Mouse (Mus musculus) forebrain, embryonic 11.5 days (tissue): ENCODE results near the gene Samm50. TPM values are rescaled to one million over a fixed set of nuclear protein-coding genes. Genes with fewer than 3 reads are reported as not detected.
A peak's percentile ranks its signal among the peaks of the same experiment; 100 is the strongest.

Experiments
- ATAC-seq: fragments of 200-750 bp; cut with Nextera tagmentation; replicated peaks from 2 replicates; pipeline ENCODE4 v1.8.0; 2017; ENCODE audit warnings: moderate TSS enrichment; ENCODE audit not compliant: low FRiP score
- DNase-seq: peaks from one replicate; pipeline ENCODE4 v3.0.0-alpha.2; 2017; ENCODE audit warnings: low spot score
- H3K27ac ChIP-seq: fragments of 300-500 bp; sonication (generic); 2 replicates; pipeline ENCODE4 v1.5.1; 2014; ENCODE audit warnings: low read depth, low read length
- H3K27me3 ChIP-seq: fragments of 300-500 bp; sonication (generic); 2 replicates; pipeline ENCODE4 v1.6.1; 2014; ENCODE audit warnings: mild to moderate bottlenecking, low read length, mixed read lengths; ENCODE audit not compliant: control insufficient read depth, insufficient read depth
- H3K36me3 ChIP-seq: fragments of 300-500 bp; sonication (generic); 2 replicates; pipeline ENCODE4 v1.6.1; 2014; ENCODE audit warnings: mild to moderate bottlenecking, low read length, moderate library complexity, mixed read lengths; ENCODE audit not compliant: control insufficient read depth, insufficient read depth
- H3K4me1 ChIP-seq: fragments of 300-500 bp; sonication (generic); replicated peaks from 2 replicates; pipeline ENCODE4 v1.6.1; 2014; ENCODE audit warnings: low read length, mixed read lengths; ENCODE audit not compliant: control insufficient read depth, insufficient read depth
- H3K4me2 ChIP-seq: fragments of 300-500 bp; sonication (generic); 2 replicates; pipeline ENCODE4 v1.6.1; 2014; ENCODE audit warnings: low read depth, mild to moderate bottlenecking, low read length, moderate library complexity, mixed read lengths; ENCODE audit not compliant: severe bottlenecking
- H3K4me3 ChIP-seq: fragments of 300-500 bp; sonication (generic); 2 replicates; pipeline ENCODE4 v1.5.1; 2014; ENCODE audit warnings: low read depth, low read length
- H3K9ac ChIP-seq: fragments of 300-500 bp; sonication (generic); 2 replicates; pipeline ENCODE4 v1.6.1; 2014; ENCODE audit warnings: low read length
- H3K9me3 ChIP-seq: fragments of 300-500 bp; sonication (generic); 2 replicates; pipeline ENCODE4 v1.6.1; 2016; ENCODE audit warnings: low read length, mixed read lengths; ENCODE audit not compliant: control insufficient read depth
- WGBS: fragments of 180-500 bp; shearing (Covaris S2); extraction: QIAGEN DNeasy Blood & Tissue Kit; methylation state at CpG from one replicate; pipeline ENCODE4 v1.1.7; 2014; 5-methylcytosine and 5-hydroxymethylcytosine counted together
- polyA plus RNA-seq: library from polyadenylated mRNA; unstranded; fragments of >200 nt; fragmentation: Nextera tagmentation; extraction: Ambion mirVana; gene quantifications from 2 replicates; pipeline ENCODE4 v1.2.1, GENCODE M21; 2014

Samm50 gene
- polyA plus RNA-seq, 1 experiment from 2014 or later, result 78.8 TPM

DNA sequence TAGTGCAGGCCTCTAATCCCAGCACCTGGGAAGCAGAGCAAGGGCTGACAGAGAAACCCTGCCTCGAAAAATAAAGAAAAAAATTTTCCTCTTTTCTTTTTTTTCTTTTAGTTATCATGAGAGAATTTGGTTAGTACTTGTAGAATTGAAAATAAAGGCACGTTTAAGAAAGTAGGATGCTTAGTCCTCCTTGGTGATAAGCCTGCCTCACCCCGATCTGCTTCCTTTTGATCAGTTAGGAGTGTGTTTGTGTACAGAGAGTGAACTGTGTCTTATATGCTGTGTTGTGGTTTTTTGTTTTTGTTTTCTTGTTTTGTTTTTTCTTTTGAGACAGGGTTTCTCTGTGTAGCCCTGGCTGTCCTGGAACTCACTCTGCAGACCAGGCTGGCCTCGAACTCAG lies 15.3 kb downstream of the Samm50 start:
- no peak overlapping the region for H3K4me2 ChIP-seq
- H3K4me1 ChIP-seq, result no peaks in the 10 kb centered on the region
- H3K27me3 ChIP-seq, result no peaks in the 10 kb centered on the region
- peaks cover 4% of the 10 kb centered on the region; the same call in 1 of the 2 replicates for H3K36me3 ChIP-seq
- H3K9me3 ChIP-seq, result no peaks in the 10 kb centered on the region
- H3K9ac ChIP-seq, result no peak overlapping the region
- H3K4me3 ChIP-seq, result no peak overlapping the region
- 96% methylated on average over 4 of the region's 4 CpGs for WGBS
- no peak for DNase-seq
- no peak for ATAC-seq
- no peak overlapping the region for H3K27ac ChIP-seq

- Histone ChIP-seq H3K4me1 (no peaks in the 10 kb centered on the region), H3K36me3 (peaks cover under 1% of the 10 kb centered on the region; the same call in 1 of the 2 replicates), H3K27ac (no peak overlapping the region), H3K27me3 (no peaks in the 10 kb centered on the region), H3K9me3 (no peaks in the 10 kb centered on the region), H3K4me3 (no peak overlapping the region), H3K9ac (no peak overlapping the region), H3K4me2 (no peak overlapping the region)
- WGBS, result 87% methylated on average over 11 of the region's 11 CpGs
- no peak for DNase-seq
- ATAC-seq, result no peak
Observed at GRCm38 (mm10) chr15:84209517-84210412, 17.7 kb downstream of the Samm50 start.

- Histone ChIP-seq H3K27ac (no peak overlapping the region), H3K9ac (no peak overlapping the region), H3K27me3 (no peaks in the 10 kb centered on the region), H3K9me3 (no peaks in the 10 kb centered on the region), H3K4me1 (no peaks in the 10 kb centered on the region), H3K4me3 (no peak overlapping the region), H3K36me3 (no peaks in the 10 kb centered on the region; the same call in 1 of the 2 replicates), H3K4me2 (no peak overlapping the region)
- 94% methylated on average over 13 of the region's 13 CpGs for WGBS
- no peak for ATAC-seq
- DNase-seq, result no peak
Observed at GRCm38 (mm10) chr15:84210461-84210860, 18.4 kb downstream of the Samm50 start.

GRCm38 (mm10) chr15:84210941-84211340 lies 18.9 kb downstream of the Samm50 start:
- WGBS, result 93% methylated on average over 13 of the region's 13 CpGs
- no peaks in the 10 kb centered on the region; the same call in 1 of the 2 replicates for H3K36me3 ChIP-seq
- no peak for ATAC-seq
- no peak overlapping the region for H3K4me2 ChIP-seq
- H3K4me3 ChIP-seq, result no peak overlapping the region
- H3K27ac ChIP-seq, result no peak overlapping the region
- H3K9ac ChIP-seq, result no peak overlapping the region
- no peak for DNase-seq
- H3K4me1 ChIP-seq, result no peaks in the 10 kb centered on the region
- H3K27me3 ChIP-seq, result no peaks in the 10 kb centered on the region
- no peaks in the 10 kb centered on the region for H3K9me3 ChIP-seq

DNA sequence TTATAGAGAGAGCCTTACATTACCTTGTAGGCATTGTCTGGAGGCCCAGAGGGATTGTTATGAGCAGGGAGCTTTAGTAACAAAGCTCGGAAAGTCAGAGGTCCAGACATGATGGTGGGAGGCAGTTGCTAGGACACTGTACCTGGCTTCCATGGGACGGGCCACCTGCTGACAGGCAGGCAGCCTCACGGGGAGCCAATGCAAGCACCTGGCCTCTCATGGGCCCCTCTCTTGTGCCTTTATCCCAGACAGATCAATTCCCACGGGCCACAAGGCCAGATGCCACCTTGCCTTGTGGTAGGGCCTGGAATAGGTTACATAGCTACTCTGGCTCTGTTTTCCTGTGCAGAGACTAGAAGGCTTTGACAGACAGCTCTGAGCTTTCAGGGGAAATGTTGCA lies 19.5 kb downstream of the Samm50 start:
- WGBS, result 79% methylated on average over 4 of the region's 4 CpGs
- 0 out of 2 replicates have a peak, but pooled peaks cover 2% of the 10 kb centered on the region for H3K4me1 ChIP-seq
- no peaks in the 10 kb centered on the region; the same call in 1 of the 2 replicates for H3K36me3 ChIP-seq
- no peaks in the 10 kb centered on the region for H3K27me3 ChIP-seq
- no peak overlapping the region for H3K9ac ChIP-seq
- H3K9me3 ChIP-seq, result no peaks in the 10 kb centered on the region
- H3K4me2 ChIP-seq, result no peak overlapping the region
- H3K27ac ChIP-seq, result no peak overlapping the region
- DNase-seq, result no peak
- 0 out of 2 replicates have a peak, but pooled peaks have one; percentile 7 for ATAC-seq
- no peak overlapping the region for H3K4me3 ChIP-seq

GRCm38 (mm10) chr15:84212031-84212755 lies 20.2 kb downstream of the Samm50 start:
- Histone ChIP-seq H3K9me3 (no peaks in the 10 kb centered on the region), H3K27me3 (no peaks in the 10 kb centered on the region), H3K4me3 (no peak overlapping the region), H3K27ac (no peak overlapping the region), H3K9ac (no peak overlapping the region), H3K36me3 (no peaks in the 10 kb centered on the region; the same call in 1 of the 2 replicates), H3K4me1 (0 out of 2 replicates have a peak, but pooled peaks cover 2% of the 10 kb centered on the region), H3K4me2 (no peak overlapping the region)
- ATAC-seq (peak; percentile 63), DNase-seq (peak; percentile 94)
- 53% methylated on average over 6 of the region's 6 CpGs for WGBS

- no peaks in the 10 kb centered on the region for H3K27me3 ChIP-seq
- H3K9me3 ChIP-seq, result no peaks in the 10 kb centered on the region
- no peak overlapping the region for H3K4me3 ChIP-seq
- H3K9ac ChIP-seq, result no peak overlapping the region
- no peak for DNase-seq
- H3K4me1 ChIP-seq, result 0 out of 2 replicates have a peak, but pooled peaks cover 2% of the 10 kb centered on the region
- WGBS, result 94% methylated on average over 2 of the region's 2 CpGs
- H3K4me2 ChIP-seq, result no peak overlapping the region
- H3K27ac ChIP-seq, result no peak overlapping the region
- no peaks in the 10 kb centered on the region; the same call in 1 of the 2 replicates for H3K36me3 ChIP-seq
- ATAC-seq, result no peak
Observed at GRCm38 (mm10) chr15:84212756-84213105, 20.7 kb downstream of the Samm50 start.

- H3K9me3 ChIP-seq, result no peaks in the 10 kb centered on the region
- no peak overlapping the region for H3K4me2 ChIP-seq
- H3K4me1 ChIP-seq, result 0 out of 2 replicates have a peak, but pooled peaks cover 2% of the 10 kb centered on the region
- no peak overlapping the region for H3K9ac ChIP-seq
- no peaks in the 10 kb centered on the region; the same call in 1 of the 2 replicates for H3K36me3 ChIP-seq
- H3K4me3 ChIP-seq, result no peak overlapping the region
- H3K27ac ChIP-seq, result no peak overlapping the region
- 90% methylated on average over 6 of the region's 6 CpGs for whole genome bisulfite sequencing
- ATAC-seq, result no peak
- no peaks in the 10 kb centered on the region for H3K27me3 ChIP-seq
- DNase-seq, result no peak
Observed at GRCm38 (mm10) chr15:84213162-84213739, 21.2 kb downstream of the Samm50 start.
